Mouse (Mus musculus): ENCODE measurements around the gene Cadps.
"Not testable (repeated sequence)": the region's sequence is repeated elsewhere in the genome, so short reads cannot be mapped to it uniquely, and the experiment has no call there.

The Cadps gene

DNA sequence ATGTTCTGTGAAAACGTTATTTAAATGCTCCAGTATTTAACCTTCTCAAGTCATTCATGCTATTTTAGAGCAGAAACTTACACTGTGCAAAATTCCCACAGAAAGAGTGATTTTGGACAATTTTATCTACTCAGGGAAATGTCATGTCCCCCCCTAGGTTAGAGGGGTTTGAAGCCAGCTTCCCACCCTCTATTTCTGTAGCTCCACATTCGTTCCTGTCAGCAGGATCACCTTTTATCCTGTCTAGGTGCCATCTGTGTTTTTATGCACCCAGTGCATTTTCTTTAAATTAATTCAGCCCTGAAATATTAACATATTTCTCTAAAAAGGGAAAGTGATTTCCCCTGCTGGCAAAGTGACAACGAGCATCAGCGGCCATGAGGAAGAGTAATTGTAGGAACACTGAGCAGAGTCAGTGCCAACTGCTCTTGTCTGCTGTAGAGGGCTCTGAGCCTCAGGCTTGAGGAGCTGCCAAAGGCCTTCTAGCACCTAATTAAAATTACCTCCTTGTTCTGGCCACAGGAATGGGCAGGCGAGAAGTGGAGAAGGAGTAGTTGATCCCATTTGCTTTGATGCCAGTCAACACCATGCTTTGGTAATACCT is 230.3 kb downstream of the Cadps start:
- no peak for DNase-seq (ENCODE audit: extremely low read depth, insufficient read length, low spot score)

DNA sequence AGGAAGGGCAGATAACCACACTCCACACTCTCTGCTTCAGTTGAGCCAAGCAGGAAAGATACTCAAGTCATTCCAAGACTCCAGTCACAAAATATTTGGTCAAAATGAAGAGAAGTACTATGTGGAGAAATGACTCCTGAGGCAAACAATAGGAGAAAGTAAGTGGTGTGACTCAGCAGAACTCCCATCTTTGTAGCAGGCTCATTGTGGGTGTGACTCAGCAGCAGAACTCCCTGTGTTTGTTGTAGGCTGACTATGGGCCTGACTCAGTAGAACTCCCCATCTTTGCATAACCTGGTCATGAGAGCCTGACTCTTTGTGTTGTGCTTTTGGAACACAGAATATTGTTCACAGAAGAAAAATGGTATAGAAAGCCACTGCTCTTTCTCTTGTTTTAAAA is 231.1 kb downstream of the Cadps start:
- no peak for DNase-seq (ENCODE audit: extremely low read depth, insufficient read length, low spot score)

DNA sequence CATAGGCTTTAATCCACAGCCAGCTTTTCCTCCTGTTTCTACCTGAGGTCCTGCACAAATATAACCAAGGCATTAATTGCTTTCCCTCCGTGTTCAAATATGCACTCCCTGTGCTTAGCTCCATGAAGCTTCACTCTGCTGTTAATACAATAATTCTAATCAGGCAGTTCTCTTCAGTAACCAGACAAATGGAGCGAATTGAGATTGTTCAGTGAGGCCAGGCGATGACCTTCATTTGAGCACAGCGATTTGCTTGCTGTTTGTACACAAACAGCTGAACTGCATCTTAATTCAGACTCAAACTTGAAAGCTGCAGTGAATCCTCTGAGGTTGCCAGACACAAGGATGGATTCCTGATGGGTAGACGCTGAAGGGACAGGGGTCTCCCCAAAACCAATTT is 239.3 kb downstream of the Cadps start:
- no peak for DNase-seq (ENCODE audit: extremely low read depth, insufficient read length, low spot score)

DNA sequence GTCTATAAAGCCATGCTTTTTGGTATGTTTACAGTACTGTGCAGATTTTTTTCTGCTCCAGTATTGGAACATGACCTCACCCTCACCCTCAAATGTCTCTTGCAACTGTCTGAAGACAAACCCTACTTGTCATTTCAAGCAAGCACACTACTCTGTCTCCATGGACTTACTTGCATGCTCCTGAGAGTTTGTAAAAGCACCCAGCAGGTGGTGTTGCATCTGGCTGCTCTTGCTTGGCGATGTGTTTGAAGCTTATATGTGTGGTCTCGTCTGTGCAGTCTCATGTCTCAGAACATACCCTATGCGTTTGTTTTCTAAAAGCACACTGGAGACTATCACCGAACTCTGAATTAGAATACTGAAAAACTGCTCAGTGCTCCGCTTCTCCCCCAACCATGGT is 241.2 kb downstream of the Cadps start:
- no peak for DNase-seq (ENCODE audit: extremely low read depth, insufficient read length, low spot score)

DNA sequence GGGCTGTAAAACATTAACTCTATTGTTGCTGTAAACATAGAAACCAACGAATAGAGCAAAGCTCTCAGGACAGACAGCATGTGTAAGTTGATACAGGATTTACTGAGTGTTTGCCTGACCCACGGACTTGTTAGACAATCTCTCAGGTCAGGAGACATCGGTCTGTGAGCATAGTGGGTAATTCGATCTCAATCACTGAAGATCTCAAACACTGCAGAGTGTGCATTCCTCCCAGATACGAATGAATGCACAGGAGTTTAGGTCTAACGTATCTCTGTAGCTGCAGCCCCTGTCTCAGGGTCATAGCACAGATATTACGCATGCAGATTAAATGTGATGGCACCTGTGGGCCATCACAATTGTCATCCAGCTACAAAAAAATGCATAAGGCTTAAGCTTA is 242.1 kb downstream of the Cadps start:
- DNase-seq (ENCODE audit: extremely low read depth, insufficient read length, low spot score), result no peak

DNA sequence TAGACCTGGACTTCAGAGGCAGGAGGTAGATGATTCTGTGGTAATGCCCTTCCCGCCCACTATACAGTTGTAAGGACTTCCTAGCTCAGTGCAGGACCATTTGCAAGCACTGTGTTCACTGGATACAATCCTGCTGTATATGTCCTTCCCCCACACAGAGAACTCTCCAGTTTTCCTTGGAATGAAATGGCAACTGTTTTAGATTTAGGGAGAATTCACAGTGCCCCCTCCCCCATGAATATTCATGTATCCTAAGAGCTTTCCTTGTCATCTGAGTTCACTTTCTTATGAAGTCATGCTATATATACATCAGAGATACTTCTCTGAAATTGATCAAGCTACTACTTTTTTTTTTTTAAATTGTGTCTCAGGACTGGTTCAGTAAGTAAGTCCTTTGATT is 244.7 kb downstream of the Cadps start:
- DNase-seq (ENCODE audit: extremely low read depth, insufficient read length, low spot score), result no peak

DNA sequence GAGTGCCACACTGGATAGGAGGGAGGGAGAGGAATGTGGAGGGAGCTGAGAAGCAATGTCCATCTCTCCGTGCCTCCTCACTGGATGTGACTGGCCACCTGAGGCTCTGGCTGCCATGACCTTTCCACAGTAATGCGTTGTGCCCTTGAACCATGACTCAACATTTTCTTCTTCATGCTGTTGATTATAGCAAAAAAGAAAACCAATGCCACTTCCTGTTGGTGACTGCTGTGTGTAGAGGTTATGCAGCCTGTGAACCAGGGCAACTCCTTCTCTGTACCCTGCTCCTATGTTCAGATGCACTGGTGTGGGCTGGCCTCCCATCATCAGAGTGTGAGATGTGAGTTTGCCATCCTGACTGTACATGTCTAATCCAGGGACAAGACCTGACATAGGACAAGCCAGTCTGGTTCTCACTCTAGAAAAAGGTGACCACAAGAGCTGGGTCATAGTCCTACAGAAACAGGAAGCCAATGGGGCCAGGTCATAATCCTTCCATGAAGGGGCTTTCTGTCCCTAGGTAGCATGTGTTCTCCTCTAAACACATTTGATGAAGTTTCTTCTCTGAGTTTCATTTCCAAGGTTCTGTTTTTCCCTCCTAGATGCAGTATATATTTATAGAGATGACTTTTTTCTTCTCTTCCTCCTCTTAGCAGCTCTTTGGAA is 245.3 kb downstream of the Cadps start:
- DNase-seq (ENCODE audit: extremely low read depth, insufficient read length, low spot score), result no peak

DNA sequence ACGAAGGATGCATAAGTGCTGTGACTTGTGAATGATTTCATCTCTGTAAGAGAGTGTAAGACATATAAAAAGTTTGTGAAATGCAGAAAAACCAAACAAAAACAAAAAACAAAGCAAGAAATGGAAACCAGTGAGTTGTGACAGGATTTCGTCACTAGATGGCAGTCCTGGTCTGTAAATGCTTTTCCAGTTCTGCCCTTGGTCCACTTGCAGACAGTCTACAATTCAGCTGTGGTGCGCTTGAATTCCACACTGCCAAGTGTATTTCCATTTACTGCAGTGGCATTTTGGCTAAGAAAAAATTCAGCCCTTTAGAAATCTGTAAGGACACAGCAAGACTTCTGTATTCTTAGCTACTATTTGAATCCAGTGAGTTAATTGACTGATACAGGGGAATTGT is 247.8 kb downstream of the Cadps start:
- peak; percentile 2 for DNase-seq (ENCODE audit: extremely low read depth, insufficient read length, low spot score)

DNA sequence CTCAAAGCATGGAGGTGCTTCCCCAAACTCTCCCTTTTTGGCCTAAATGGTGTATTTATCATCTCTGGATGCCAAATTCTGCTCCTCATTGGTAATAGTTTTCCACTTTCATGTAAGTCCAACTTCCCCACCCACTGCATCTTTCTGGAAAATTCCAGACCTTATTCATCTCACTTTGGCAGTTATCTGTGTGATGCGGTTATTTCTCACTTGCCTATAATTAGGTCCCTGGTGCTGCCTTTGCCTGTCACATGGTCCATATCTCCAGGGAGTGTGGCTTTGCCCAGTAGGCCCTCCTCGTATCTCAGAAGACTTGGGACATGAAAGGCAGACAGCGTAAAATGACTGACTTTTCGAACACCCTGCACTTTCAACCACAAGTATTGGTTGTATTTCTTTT is 248.5 kb downstream of the Cadps start:
- no peak for DNase-seq (ENCODE audit: extremely low read depth, insufficient read length, low spot score)

DNA sequence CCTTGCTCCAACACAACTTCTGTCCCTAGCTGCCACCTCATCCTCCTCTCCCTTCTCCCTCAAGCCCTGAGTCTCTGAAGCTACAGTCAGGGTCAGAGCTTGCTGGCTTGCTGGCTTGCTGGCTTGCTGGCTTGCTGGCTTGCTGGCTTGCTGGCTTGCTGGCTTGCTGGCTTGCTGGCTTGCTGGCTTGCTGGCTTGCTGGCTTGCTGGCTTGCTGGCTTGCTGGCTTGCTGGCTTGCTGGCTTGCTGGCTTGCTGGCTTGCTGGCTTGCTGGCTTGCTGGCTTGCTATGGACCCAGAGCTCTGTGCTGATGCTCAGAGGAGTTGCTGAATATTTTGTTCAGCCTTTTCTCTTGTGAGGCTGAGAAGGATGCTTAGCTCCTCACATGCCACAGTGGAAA is 261.1 kb downstream of the Cadps start:
- DNase-seq (ENCODE audit: extremely low read depth, insufficient read length, low spot score), result not testable (repeated sequence)

DNA sequence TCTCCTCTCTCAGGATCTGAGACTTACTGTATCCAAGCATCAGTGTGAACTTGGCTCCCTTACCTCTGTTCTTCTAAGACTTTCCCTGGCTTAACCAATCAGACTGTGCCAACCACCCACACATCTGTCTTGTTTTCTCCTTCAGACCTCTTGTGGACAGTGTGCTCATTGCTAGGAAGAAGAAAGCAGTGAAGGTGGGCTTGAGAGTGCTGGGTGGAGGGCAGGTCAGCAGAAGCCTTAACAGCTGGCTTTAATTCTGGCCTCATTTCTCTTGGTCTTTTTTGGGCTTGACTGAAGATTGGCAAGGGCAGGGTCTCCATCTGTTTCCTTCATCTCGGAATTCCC is 262.7 kb downstream of the Cadps start:
- no peak for DNase-seq (ENCODE audit: extremely low read depth, insufficient read length, low spot score)

DNA sequence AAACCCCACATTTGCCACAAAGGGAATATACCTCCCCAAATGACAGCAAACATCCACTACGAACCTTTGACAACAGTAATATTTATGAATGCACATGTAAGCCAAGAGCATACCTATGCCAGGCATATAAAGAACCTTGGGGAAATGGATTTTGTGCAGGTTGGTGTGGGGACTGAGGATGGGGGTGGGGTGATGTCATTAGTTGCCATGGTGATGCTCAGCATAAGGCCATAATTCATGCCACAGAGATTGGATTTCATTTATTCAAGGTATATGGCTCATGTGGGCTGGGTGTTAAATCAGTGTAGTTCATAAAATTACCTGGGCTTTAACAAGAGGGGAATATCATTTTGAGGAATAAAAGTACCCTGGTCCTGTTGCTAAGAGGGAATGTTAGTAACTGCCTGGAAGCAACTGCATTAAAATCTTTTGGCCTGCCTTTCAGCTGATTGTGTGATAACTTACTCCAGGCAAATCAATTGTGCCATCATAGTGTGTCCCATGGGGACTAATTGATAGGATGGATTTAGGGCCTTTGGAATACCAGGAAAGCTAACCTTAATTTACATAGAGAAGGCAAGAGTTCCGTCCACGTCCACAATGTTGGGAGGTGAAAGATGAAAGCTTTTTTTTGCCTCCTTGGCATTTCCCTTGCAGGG is 263.2 kb downstream of the Cadps start:
- no peak for DNase-seq (ENCODE audit: extremely low read depth, insufficient read length, low spot score)

DNA sequence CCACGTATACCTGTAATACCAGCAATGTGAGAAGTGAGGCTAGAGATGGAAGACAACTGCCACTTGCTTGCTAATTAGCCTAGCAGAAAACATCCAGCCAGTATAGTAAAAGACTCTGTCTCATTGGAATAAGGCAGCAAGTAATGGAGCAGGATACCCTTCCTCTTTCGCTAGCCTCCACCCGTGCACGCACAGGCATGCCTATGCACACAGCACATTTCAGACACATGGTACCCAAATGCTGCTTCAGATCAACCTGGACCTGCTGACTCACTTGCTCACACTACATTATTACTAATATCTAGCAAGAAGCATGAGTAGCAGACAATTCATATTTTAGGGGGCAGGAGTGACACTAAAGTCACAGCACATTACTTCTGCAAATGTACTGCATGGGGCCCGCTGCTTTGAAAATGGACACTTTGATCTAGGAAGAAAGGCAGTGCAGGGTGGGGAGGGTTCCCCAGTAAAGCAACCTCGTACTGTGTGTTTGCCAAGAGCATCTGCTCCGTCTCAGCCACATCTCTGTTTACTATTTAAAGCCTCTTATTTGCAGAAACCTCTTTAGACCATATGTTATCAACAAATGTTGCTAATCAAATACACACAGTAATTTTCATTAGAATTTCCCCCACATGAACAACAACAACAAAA is 263.8 kb downstream of the Cadps start:
- no peak for DNase-seq (ENCODE audit: extremely low read depth, insufficient read length, low spot score)

DNA sequence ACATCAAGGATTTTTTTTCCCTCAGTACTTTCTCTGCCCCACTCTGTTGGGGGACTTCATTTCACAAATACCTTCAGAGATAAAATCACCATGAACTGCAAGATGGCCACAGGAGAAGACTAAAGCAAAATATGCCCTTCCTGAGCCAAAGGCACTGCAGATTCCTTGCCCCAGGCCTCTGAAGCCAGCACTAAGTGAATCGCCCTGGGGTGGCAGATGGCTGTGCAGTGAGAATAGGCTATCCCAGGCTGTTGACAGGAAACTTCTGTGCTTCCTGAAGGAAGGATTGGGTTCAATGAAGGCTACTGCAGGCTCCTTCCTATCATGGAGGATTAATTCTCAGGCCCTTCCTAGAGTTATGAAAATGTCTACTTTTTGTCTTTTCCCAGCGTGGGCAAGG is 268.4 kb downstream of the Cadps start:
- no peak for DNase-seq (ENCODE audit: extremely low read depth, insufficient read length, low spot score)

DNA sequence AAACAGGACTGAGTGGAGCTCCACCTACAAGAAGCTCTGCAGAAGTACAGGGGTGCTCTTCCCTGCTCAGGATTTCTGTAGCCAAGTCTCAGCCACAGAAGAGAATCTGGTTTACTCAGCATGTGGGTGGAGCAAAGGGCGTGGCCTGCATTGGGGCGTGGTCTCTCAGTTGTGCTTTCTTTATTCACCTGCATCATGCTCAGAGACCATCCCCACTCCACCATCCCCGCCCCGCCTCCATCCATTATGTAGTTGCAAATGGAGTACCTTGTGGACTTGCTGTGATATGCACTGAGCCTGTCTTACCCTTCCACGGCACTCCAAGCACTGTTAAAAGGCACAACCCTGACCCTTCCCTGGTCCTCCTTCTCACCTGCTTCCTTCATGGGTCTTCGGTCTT is 271.5 kb downstream of the Cadps start:
- DNase-seq (ENCODE audit: extremely low read depth, insufficient read length, low spot score), result no peak

DNA sequence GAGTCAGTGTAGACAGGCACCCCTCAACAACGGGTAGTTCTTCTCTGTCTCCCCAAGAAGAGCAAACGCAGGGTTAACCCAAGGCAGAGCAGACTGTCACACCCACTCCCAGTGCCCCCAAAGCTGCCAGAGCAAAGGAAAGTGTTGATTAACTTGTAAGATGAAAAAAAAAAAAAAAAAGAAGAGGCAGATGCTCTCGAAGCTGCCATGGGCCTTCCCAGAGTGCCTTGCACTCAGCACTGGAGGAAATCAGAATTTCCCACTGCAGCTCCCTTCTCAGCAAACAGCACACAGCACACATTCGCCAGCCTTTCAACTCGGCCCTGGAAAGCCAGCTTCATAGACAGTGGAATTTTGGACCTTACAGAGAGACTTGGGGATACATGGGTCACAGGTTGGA is 271.9 kb downstream of the Cadps start:
- DNase-seq (ENCODE audit: extremely low read depth, insufficient read length, low spot score), result no peak

DNA sequence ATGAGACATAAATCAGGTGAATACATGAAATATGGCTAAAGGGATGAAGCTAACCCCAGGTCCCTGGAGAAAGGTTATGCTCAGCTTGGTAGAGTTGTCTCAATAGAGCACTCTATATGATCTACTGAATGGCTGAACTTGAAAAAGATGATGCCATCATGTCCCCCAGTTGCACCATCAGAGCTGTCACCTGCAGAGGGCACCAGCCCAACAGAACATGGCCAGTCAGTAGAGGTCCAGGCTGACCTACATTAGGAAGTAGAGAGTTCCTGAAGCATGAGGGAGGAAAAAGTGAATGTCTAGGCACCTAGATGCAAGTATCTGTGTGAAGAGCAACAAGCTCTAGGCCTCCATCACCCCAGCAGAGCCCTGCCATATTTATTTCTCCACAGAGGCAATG is 273.6 kb downstream of the Cadps start:
- no peak for DNase-seq (ENCODE audit: extremely low read depth, insufficient read length, low spot score)

DNA sequence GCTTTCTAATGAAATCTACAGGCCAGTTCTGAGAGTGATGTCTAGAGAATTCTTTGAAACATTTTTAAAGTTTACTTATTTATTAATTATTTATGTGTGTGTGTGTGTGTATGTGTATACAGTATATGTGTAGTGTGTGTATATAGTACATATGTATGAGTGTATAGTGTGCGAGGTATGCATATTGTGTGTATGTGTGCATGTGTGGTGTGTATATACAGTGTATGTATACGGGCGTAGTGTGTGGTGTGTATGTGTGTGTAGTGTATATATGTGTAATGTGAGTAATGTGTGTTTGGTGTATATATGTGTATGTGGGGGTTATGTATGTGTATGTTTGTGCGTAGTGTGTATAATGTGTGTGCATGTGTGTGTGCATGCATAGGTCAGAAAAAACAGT is 275.4 kb downstream of the Cadps start:
- no peak for DNase-seq (ENCODE audit: extremely low read depth, insufficient read length, low spot score)

DNA sequence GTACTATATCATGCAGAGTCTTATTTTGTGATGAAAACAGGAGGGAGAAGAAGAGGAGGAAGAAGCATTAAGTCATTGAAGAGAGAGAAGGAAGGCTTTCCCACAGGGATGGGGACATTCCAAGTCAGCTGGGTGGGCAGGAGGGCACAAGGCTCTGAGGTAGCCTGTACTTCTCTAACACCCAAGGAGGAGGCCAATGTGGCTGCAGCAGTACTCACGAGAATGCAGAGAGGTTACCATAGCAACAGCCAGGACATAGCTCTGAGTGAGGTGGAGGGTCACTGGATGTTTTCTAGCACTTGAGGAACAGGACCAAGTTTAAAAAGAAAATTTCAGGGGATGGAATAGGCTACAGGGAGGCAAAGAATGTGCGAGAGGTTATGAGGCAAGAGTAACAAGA is 281.1 kb downstream of the Cadps start:
- no peak for DNase-seq (ENCODE audit: extremely low read depth, insufficient read length, low spot score)

DNA sequence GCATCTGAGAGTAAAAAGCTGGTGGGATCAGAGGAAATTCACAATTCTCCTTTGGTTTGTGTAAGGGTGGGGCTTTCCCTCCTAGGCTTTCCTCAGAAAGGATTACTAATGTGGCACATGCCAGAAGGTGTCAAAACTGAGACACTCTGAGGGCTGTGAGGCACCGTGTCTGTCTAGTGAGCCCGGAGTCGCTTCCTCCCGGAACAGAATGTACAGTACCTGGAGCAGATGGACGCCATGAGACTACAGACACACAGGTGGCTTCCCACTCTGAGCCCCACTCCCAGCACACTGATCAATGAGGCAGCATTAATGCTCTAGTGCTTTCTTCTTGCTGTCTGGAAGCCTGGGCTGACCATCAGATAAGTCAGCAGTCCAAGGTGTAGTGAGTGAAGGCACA is 283.8 kb downstream of the Cadps start:
- DNase-seq (ENCODE audit: extremely low read depth, insufficient read length, low spot score), result no peak

DNA sequence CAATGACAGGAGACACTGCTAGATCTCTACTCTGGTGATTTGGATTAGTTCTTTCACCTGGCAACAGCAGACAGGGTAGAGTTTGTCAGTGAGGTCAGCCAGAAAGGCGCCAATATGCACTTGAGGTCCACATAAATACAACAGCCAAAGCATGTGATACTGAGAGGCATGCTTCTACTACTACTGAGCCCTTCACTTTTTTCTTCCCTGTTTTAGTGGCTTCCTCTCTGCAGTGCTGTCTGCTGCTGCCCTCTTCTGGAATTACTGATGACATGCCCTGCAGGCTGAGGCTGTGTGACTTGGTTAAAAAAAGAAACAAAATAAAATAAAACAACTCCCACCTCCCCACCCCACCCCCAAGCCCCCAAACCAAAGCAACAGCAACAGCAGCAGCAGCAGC is 291.8 kb downstream of the Cadps start:
- no peak for DNase-seq (ENCODE audit: extremely low read depth, insufficient read length, low spot score)

DNA sequence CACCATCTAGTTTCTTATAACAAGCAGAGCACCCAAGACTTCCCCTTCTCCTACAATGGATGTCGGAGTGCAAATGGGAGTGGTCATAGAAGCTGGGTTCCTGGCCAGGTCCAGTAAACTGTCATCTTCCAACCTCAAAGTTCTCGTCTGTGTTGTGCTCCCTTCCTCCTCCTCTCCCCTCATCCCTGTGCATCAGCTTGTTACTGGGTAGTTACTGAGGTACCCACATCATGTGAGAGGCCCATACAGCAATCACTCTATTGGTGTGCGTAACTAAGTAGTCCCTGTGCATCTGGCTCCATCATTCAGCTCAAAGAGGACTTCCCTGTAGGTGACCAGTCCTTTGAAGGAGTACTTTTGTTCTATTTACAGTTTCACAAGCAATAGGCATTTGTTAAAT is 292.3 kb downstream of the Cadps start:
- DNase-seq (ENCODE audit: extremely low read depth, insufficient read length, low spot score), result no peak
